Mouse (Mus musculus) A20 (cell line): ENCODE measurements at regions not wholly inside any gene's neighbourhood (a gene's known extent, or its start where the extent isn't known, plus 50 kb on each side); places are given as distances from the start of the nearest gene placed in this dataset.

Source experiments
- DNase-seq: peaks from one replicate; pipeline ENCODE4 v3.0.0-alpha.2; 2011; ENCODE audit warnings: low read depth, low spot score

GRCm38 (mm10) chr13:44182544-44183191, 398.1 kb downstream of the Cd83 start:
- DNase-seq: no peak

GRCm38 (mm10) chr13:44195365-44195764, 410.8 kb downstream of the Cd83 start:
- no peak for DNase-seq

DNA sequence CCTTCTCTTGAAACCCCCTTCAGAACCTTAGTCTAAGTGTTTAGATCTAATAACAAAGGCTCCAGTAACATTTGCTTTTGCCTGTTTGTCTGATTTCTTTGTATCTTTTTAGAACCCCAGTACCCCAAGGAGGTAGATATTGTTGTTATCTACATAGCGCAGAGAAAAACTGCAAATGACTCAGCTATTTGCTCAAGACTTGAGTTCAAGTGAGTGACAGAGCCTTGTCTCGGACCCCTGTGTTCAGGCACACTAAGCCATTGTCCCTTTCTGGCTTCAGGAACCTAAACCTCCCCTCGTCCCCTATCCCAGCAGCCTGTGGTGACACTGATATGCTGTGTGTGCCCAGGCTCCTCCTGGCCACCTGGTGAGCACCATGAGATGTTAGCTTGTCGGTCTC, 421.5 kb downstream of the Cd83 start:
- no peak for DNase-seq

DNA sequence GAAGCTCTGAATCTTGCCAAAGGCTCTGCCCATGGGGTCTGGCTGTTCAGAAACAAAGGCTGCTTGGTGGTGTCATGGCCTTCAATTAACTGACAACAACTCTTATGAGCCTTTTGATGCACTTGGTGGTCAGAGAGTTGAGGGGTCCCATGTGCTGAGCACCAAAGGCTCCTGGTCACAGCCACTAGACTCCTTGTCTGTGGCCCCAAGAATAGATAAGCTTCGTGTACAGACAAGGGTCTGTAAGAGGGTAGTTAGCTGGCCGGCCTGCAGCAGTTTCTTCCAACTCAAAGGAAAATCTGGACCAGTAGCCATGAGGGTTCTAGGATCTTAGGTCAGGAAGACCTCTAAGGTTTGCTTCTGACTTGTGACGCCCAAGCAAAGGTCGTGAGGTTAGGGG, 421.9 kb downstream of the Cd83 start:
- no peak for DNase-seq

DNA sequence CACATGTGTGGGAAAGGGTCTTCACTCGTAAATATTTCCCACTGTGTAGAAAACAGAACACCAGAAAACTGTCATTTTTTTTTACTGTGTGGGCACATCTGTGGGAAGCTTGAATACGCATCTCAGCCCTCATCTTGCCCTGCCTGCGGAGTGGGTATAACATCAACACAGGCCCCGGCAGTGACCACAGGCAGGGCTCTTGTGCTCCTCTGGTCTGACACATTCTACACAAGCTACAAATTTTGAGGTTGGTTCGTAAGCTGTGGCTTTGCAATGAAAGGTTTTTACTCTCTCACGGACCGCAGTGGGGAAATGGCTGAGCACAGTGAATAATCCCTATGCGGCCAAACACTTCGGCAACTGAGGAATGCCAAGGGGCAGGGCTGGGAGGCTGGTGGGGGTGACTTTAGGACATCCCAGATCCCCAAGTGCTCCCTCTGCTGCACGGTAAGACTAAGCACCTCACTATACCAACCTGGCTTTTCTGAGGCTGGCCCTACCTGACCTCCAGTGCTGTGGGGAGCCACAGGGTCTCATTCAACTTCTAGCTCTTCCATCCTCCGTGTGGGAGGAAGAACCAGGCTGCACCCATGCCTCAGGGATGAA, 422.9 kb downstream of the Cd83 start:
- DNase-seq: no peak

DNA sequence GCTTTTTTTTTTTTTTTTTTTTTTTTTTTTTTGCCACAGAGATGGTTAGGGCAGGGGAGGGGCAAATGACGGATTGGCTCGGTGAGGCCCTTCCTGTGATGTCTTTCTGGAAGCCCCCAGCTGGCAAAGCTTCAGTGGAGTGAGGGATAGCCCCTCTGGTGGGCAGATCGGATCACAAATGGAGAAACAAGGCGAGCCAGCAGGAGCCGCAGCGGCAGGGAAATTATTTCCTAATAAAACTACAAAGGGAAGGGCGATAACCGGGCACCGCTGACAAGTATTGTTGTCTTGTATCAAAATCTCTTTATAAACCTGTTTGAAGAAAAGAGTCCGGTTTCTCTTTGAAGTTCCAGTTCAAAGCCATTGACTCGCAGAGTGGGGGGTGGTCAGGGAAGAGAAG, 424.5 kb downstream of the Cd83 start:
- DNase-seq: no peak

DNA sequence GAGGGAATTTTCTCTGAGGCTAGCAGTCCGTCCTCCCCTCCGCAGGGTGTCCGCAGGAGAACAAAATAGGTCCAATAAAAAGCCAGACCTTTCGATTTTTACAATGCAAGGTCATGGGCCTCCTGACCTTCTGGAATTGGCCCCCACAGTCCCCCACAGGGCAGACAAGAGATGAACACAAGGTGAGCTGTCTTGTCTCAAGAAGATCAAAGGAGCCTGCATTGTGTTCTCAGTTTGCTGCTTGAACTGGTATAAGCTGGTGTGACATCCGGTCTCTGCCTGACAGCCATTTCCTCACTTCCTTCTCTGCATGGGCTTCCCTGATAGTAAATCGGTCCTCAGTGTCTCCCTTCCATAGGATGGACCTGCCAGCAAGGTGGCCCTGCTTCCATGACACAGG, 425.5 kb downstream of the Cd83 start:
- DNase-seq: no peak

DNA sequence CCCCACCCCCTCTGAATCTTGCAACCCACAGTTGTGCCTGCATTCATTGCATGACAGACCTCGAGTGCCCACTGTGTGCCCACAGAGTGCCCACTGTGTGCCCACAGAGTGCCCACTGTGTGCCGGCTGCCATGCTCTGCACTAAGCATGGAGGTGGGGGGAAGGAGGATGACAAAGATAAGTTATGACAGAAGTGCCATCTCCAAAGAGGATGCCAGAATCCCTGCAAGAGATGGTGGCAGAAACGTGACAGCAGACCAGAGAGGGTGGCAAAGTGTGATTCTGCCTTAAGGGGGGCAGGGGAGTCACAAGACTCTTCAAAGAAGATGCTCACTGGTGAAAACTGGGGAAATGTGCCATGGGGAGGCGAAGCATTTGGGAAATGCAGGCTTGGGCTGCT, 427.8 kb downstream of the Cd83 start:
- DNase-seq: no peak

- DNase-seq: no peak
These were observed 428.4 kb downstream of the Cd83 start for GRCm38 (mm10) chr13:44212936-44213335.

GRCm38 (mm10) chr13:44218266-44218665, 433.7 kb downstream of the Cd83 start:
- no peak for DNase-seq

DNA sequence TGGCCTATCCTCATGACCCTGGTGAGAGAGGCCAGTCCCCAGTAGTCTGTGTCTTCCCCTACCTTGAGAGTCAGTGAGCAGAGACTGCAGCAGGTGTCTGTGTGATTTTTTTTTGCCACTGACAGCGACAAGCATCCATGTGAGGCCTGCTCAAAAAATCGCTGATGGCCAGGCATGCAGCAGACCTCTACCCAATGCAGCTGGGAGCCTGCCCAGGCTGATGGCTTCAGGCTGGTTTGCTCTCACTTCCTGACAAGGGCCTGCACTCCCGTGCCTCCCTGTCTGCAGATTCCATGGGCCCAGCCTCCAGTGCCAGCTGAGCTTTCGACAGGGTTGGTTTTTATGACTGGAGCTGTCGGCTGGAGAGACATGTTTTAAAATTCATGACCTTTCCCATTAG, 437.1 kb downstream of the Cd83 start:
- DNase-seq: no peak

DNA sequence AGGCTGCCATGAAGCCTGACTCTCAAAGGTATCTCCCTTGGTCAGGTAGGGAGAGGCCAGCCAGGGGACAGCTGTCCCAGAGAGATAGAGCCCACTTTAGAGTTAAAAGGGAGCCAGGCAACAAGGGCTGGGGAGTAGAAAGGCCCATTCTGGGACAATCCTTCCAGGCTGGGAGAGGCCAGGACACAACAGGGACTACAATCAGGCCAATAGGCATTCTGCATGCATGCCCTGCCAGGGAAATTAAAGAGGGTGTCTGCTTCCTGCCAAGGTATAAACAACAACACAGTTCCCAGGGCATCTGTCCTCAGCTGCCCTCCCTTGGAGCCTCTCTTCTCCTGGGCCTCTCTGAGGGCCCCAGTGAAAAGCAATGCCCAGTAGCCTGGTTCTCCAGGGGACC, 437.8 kb downstream of the Cd83 start:
- DNase-seq: no peak

GRCm38 (mm10) chr13:44227706-44228459, 443.3 kb downstream of the Cd83 start:
- DNase-seq: no peak

- DNase-seq: no peak
These were observed 444.1 kb downstream of the Cd83 start for GRCm38 (mm10) chr13:44228540-44229135.

DNA sequence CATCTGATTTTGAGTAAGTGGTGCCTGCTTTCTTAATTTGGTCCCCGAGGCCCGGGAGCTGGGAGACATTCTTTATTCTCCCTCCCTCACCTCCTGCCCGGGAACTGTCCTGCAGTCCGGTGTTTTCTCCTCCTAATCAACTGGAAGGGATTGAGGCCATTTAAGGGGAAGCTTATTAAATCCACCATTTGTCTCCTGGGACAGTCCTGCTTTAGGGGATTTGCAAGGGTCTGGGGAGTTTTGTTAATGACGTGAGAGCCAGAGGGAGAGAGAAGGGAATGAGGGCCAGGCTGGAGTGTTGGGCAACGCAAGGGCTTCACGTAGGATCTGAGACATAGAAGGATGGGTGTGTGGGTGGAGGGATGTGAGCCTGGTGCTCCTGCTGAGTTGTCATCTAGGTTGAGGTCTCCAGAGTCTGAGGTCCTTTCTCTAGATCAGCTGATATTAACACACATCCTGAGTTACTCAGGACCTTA, 444.6 kb downstream of the Cd83 start:
- DNase-seq: no peak

GRCm38 (mm10) chr13:44231403-44231802, 446.8 kb downstream of the Cd83 start:
- DNase-seq: no peak

- DNase-seq: no peak
These were observed 447.5 kb downstream of the Cd83 start for GRCm38 (mm10) chr13:44231868-44232715.

DNA sequence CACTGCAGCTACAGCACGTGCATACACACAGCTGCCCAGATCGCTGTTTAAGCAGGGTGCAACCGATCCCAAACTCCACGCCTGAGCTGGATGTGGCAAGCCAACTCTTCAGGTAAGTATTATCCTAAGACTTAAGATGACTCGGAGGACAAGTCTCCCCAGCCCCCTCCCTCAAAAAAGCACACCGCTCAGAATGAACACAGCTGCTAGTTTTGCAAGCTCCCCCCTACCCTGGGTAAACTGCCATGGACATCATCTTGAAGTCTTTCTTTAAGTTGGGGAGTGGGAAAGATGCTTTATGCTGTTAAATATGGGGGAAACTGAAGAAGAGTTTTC, 448.1 kb downstream of the Cd83 start:
- no peak for DNase-seq

- DNase-seq: no peak
These were observed 449.7 kb downstream of the Cd83 start for GRCm38 (mm10) chr13:44234241-44234640.

- DNase-seq: no peak
These were observed 450.7 kb downstream of the Cd83 start for GRCm38 (mm10) chr13:44235236-44235635.

- DNase-seq: no peak
These were observed 451.4 kb downstream of the Cd83 start for GRCm38 (mm10) chr13:44235941-44236340.

DNA sequence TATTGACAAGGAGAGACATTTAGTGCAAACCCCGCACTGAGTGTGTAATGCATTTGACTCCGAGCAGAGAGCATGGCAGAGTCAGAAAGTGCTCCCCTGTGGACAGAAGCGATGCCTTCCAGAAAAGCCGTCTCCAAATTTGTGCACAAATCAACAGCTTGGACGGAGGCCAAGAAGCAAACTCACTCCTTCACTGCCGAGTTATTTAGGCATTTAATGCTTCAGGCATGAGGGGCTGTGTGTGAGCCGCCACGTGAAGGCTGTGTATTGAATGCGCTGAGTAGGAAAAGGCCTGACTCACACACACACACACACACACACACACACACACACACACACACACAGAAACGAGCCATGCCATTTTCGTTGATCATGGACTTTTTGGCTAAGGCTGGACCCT, 453.7 kb downstream of the Cd83 start:
- no peak for DNase-seq
